ENCODE assay signal across 11 mouse cellular contexts in genomic region chr11:83461462-83462027, GRCm38 (mm10). TPM values are rescaled to one million over a fixed set of nuclear protein-coding genes. Genes with fewer than 3 reads are reported as not detected.
A peak's percentile ranks its signal among the peaks of the same experiment; 100 is the strongest.
DNase-seq lines count a peak whose midpoint lies in the region; ATAC-seq and TF ChIP-seq lines count a peak whose summit lies in the region.
"Had no signal": no experiment of that assay in that cellular context is flagged by ENCODE, and none has a peak within 500 bp of the region (broad histone marks: within the 10 kb centered on the region; RNA-seq: fewer than 3 reads in every experiment).

No protein-coding gene starts in this region.

- no peak overlapping the region for H3K9ac ChIP-seq in neural tube, embryonic 14.5 days (replicated peaks; ENCODE audit: low read depth, low read length)
- H3K9ac ChIP-seq: forebrain, embryonic 15.5 days had no signal

- ATAC-seq in neural tube, embryonic 14.5 days (ENCODE audit: low read depth), result no peak
- ATAC-seq: CD4-positive, CD25-positive, alpha-beta regulatory T cell, adult 4 months; forebrain, embryonic 15.5 days had no signal

- WGBS in lung, adult 2 months, result 74% methylated on average over 10 of the region's 10 CpGs
- 73% methylated on average over 10 of the region's 10 CpGs for WGBS in neural tube, embryonic 14.5 days

- H3K9me3 ChIP-seq in neural tube, embryonic 14.5 days (ENCODE audit: control insufficient read depth, low read length), result no peaks in the 10 kb centered on the region
- H3K9me3 ChIP-seq: forebrain, embryonic 15.5 days had no signal

- DNase-seq in heart, adult 11 months, result peak; percentile 78
- DNase-seq in heart, adult 18-20 months, result no peak
- DNase-seq in lung, adult 2 months, result no peak
- DNase-seq in lung, postnatal 25 days (ENCODE audit: low spot score), result no peak
- DNase-seq in heart, postnatal 4 days, result peak; percentile 4
- DNase-seq in right cerebral cortex, postnatal 25 days, result no peak
- DNase-seq in ovary, postnatal 10 days (ENCODE audit: low spot score), result no peak

- H3K27ac ChIP-seq in neural tube, embryonic 14.5 days (ENCODE audit: low read depth, low read length), result no peak overlapping the region
- H3K27ac ChIP-seq: forebrain, embryonic 15.5 days had no signal

- no peaks in the 10 kb centered on the region for H3K36me3 ChIP-seq in neural tube, embryonic 14.5 days (ENCODE audit: control insufficient read depth, insufficient read depth, low read length)
- H3K36me3 ChIP-seq: forebrain, embryonic 15.5 days had no signal

- peaks cover 15% of the 10 kb centered on the region for H3K4me1 ChIP-seq in lung, adult 2 months (ENCODE audit: control insufficient read depth, insufficient read depth, low read length)
- H3K4me1 ChIP-seq in neural tube, embryonic 14.5 days (ENCODE audit: control insufficient read depth, insufficient read depth, low read length), result 0 out of 2 replicates have a peak, but pooled peaks cover 2% of the 10 kb centered on the region

- 0 out of 2 replicates have a peak overlapping the region, but pooled peaks have one; percentile 9 for H3K4me2 ChIP-seq in neural tube, embryonic 14.5 days (ENCODE audit: low read depth, low read length)

- H3K4me3 ChIP-seq in lung, adult 2 months (replicated peaks; ENCODE audit: extremely low read depth, low read depth, low read length), result peak overlapping the region; percentile 15
- H3K4me3 ChIP-seq in neural tube, embryonic 14.5 days (ENCODE audit: low read depth, low read length), result no peak overlapping the region; the same call in 1 of the 2 replicates

- peaks cover 19% of the 10 kb centered on the region for H3K27me3 ChIP-seq in neural tube, embryonic 14.5 days (ENCODE audit: control insufficient read depth, insufficient read depth, low read length)

- no peak for TF ChIP-seq CTCF in lung, adult 2 months (IDR thresholded peaks at IDR 0.05; ENCODE audit: insufficient read depth, low read length)

- TF ChIP-seq POLR2A in lung, adult 2 months (IDR thresholded peaks at IDR 0.05; ENCODE audit: borderline replicate concordance, extremely low read depth, low read depth, low read length), result no peak

RNA-seq across cellular contexts. Expression of gene Mmp28, which starts 1.3 kb away (rescaled TPM):
- 1 to 10 TPM; 3.0 to 4.7 TPM for total RNA-seq in heart, adult 18-20 months (2021)
- 20.1 and 33.3 TPM in 2 replicates for polyA plus RNA-seq in lung, adult 2 months (2012; rRNA removed)
- 1 to 10 TPM; 7.0 to 7.1 TPM for total RNA-seq in heart, postnatal 4 days (2021)
- 1.9 and 5.7 TPM in 2 replicates for polyA plus RNA-seq in neural tube, embryonic 14.5 days (2014; fragmentation: Nextera tagmentation; extraction: Ambion mirVana)
- polyA plus RNA-seq: CD4-positive, CD25-positive, alpha-beta regulatory T cell, adult 4 months had no signal

RNA-seq across cellular contexts. Expression of gene Taf15, which starts 11.3 kb away (rescaled TPM):
- total RNA-seq in heart, adult 18-20 months (2021), result 10 to 100 TPM; 34.2 to 41.5 TPM
- 8.5 and 10.7 TPM in 2 replicates for polyA plus RNA-seq in lung, adult 2 months (2012; rRNA removed)
- 10 to 100 TPM; 59.2 to 62.8 TPM for total RNA-seq in heart, postnatal 4 days (2021)
- polyA plus RNA-seq in neural tube, embryonic 14.5 days (2014; fragmentation: Nextera tagmentation; extraction: Ambion mirVana), result 9.5 and 20.4 TPM in 2 replicates

RNA-seq across cellular contexts. Expression of gene 1700020L24Rik, which starts 24.1 kb away (rescaled TPM):
- total RNA-seq in heart, adult 18-20 months (2021), result not detected
- 0.54 TPM in 1 of 2 replicates, not detected in the other for polyA plus RNA-seq in lung, adult 2 months (2012; rRNA removed)
- total RNA-seq in heart, postnatal 4 days (2021), result under 1 TPM in 1 of 2 experiments, not detected in 1; 0.56 TPM
- 0.62 and 0.76 TPM in 2 replicates for polyA plus RNA-seq in neural tube, embryonic 14.5 days (2014; fragmentation: Nextera tagmentation; extraction: Ambion mirVana)

RNA-seq across cellular contexts. Expression of gene Gas2l2, which starts 32.3 kb away (rescaled TPM):
- total RNA-seq in heart, adult 18-20 months (2021), result not detected
- polyA plus RNA-seq in lung, adult 2 months (2012; rRNA removed), result 2.8 TPM in 2 replicates
- not detected for total RNA-seq in heart, postnatal 4 days (2021)
- 0.17 and 0.70 TPM in 2 replicates for polyA plus RNA-seq in neural tube, embryonic 14.5 days (2014; fragmentation: Nextera tagmentation; extraction: Ambion mirVana)
- polyA plus RNA-seq: CD4-positive, CD25-positive, alpha-beta regulatory T cell, adult 4 months; limb, embryonic 11.5 days had no signal

RNA-seq across cellular contexts. Expression of gene Rasl10b, which starts 52.6 kb away (rescaled TPM):
- total RNA-seq in heart, adult 18-20 months (2021), result 10 to 100 TPM; 74.9 to 78.3 TPM
- polyA plus RNA-seq in lung, adult 2 months (2012; rRNA removed), result 1.9 and 2.4 TPM in 2 replicates
- total RNA-seq in heart, postnatal 4 days (2021), result 10 to 100 TPM; 31.5 to 32.3 TPM
- 21.3 and 24.0 TPM in 2 replicates for polyA plus RNA-seq in neural tube, embryonic 14.5 days (2014; fragmentation: Nextera tagmentation; extraction: Ambion mirVana)
- polyA plus RNA-seq: CD4-positive, CD25-positive, alpha-beta regulatory T cell, adult 4 months had no signal

Comparison
In these comparisons a context has a peak if more than half of its experiments do, and no peak if none do; other contexts are left out.
1. DNase-seq: peak in heart, adult 11 months (single experiment) and heart, postnatal 4 days (single experiment); none in heart, adult 18-20 months (0 of 2), lung, adult 2 months (single experiment), lung, postnatal 25 days (single experiment), right cerebral cortex, postnatal 25 days (single experiment) and ovary, postnatal 10 days (single experiment).